Mouse (Mus musculus) thymus, adult 2 months (tissue): Measurements from ENCODE around the gene Col6a1.

Experiments
- CTCF ChIP-seq: fragments of 200-500 bp; IDR thresholded peaks from 2 replicates; pipeline ENCODE4 v1.5.1; 2012; ENCODE audit warnings: mild to moderate bottlenecking, control low read depth, low read length, moderate library complexity, borderline replicate concordance; ENCODE audit not compliant: control insufficient read depth, poor library complexity, insufficient read depth; ENCODE audit errors: extremely low read depth
- POLR2A ChIP-seq: fragments of 200-500 bp; IDR thresholded peaks from 2 replicates; pipeline ENCODE4 v1.6.1; 2012; ENCODE audit warnings: mild to moderate bottlenecking, low read length, control low read depth, moderate library complexity; ENCODE audit not compliant: control insufficient read depth, poor library complexity, insufficient read depth; ENCODE audit errors: extremely low read depth

- TF ChIP-seq POLR2A (no peak), CTCF (no peak)
Measured at GRCm38 (mm10) chr10:76707001-76707400, 19.0 kb downstream of the Col6a1 start.
